Mouse (Mus musculus) bone marrow macrophage, adult 2 months (primary cell): ENCODE results near the gene Abcb11.
"Not testable (repeated sequence)": the region's sequence is repeated elsewhere in the genome, so short reads cannot be mapped to it uniquely, and the experiment has no call there.

Experiments used
- CTCF ChIP-seq: IDR thresholded peaks from 2 replicates; pipeline ENCODE4 v1.5.1; 2012; ENCODE audit warnings: low read depth, mild to moderate bottlenecking, low read length, moderate library complexity
- POLR2A ChIP-seq: IDR thresholded peaks from 2 replicates; pipeline ENCODE4 v1.6.1; 2012; ENCODE audit warnings: mild to moderate bottlenecking, low read depth, low read length, borderline replicate concordance

- TF ChIP-seq CTCF, POLR2A: not testable (repeated sequence)
Observed at GRCm38 (mm10) chr2:69331523-69331922, 10.9 kb downstream of the Abcb11 start.
